Mouse (Mus musculus): ENCODE measurements around the gene Acot13. TPM values are rescaled to one million over a fixed set of nuclear protein-coding genes. Genes with fewer than 3 reads are reported as not detected.

The Acot13 gene
- polyA plus RNA-seq, 1 experiment from 2014 or later: 162 TPM

Other genes with a start within 250 kb of the Acot13 start
- gene Ripor2, start 249.4 kb downstream of the Acot13 start, polyA plus RNA-seq (2015; fragmentation: Nextera tagmentation; extraction: Ambion mirVana): 1.7 and 1.9 TPM in 2 replicates
- not detected in 2 replicates for gene Armh2, start 90.3 kb downstream of the Acot13 start, polyA plus RNA-seq (2015; fragmentation: Nextera tagmentation; extraction: Ambion mirVana)
- 106 and 115 TPM in 2 replicates for gene Gmnn, start 69.6 kb downstream of the Acot13 start, polyA plus RNA-seq (2015; fragmentation: Nextera tagmentation; extraction: Ambion mirVana)
- gene BC005537, start 29.9 kb downstream of the Acot13 start, polyA plus RNA-seq (2015; fragmentation: Nextera tagmentation; extraction: Ambion mirVana): 12.4 and 13.2 TPM in 2 replicates
- gene Tdp2, start 139 bp upstream of the Acot13 start, polyA plus RNA-seq (2015; fragmentation: Nextera tagmentation; extraction: Ambion mirVana): 55.9 and 65.0 TPM in 2 replicates
- gene D130043K22Rik, start 13.6 kb upstream of the Acot13 start, polyA plus RNA-seq (2015; fragmentation: Nextera tagmentation; extraction: Ambion mirVana): 1.2 and 1.3 TPM in 2 replicates
- gene Aldh5a1, start 106.1 kb upstream of the Acot13 start, polyA plus RNA-seq (2015; fragmentation: Nextera tagmentation; extraction: Ambion mirVana): 9.6 and 10.3 TPM in 2 replicates
- gene Gpld1, start 111.6 kb upstream of the Acot13 start, polyA plus RNA-seq (2015; fragmentation: Nextera tagmentation; extraction: Ambion mirVana): 2.0 and 3.1 TPM in 2 replicates
- gene Mrs2, start 188.8 kb upstream of the Acot13 start, polyA plus RNA-seq (2015; fragmentation: Nextera tagmentation; extraction: Ambion mirVana): 15.6 and 17.4 TPM in 2 replicates
- 0.96 and 1.8 TPM in 2 replicates for gene Dcdc2a, start 224.5 kb upstream of the Acot13 start, polyA plus RNA-seq (2015; fragmentation: Nextera tagmentation; extraction: Ambion mirVana)

Data from intestine, embryonic 15.5 days (tissue).